Mouse (Mus musculus) bone marrow macrophage, adult 2 months (primary cell): ENCODE data around the gene Plekho2.

Source experiments
- CTCF ChIP-seq: IDR thresholded peaks from 2 replicates; pipeline ENCODE4 v1.5.1; 2012; ENCODE audit warnings: low read depth, mild to moderate bottlenecking, low read length, moderate library complexity
- POLR2A ChIP-seq: IDR thresholded peaks from 2 replicates; pipeline ENCODE4 v1.6.1; 2012; ENCODE audit warnings: mild to moderate bottlenecking, low read depth, low read length, borderline replicate concordance

GRCm38 (mm10) chr9:65532986-65533385 is 46.9 kb downstream of the Plekho2 start:
- TF ChIP-seq POLR2A (no peak), CTCF (no peak)
